Mouse (Mus musculus): ENCODE measurements at regions not wholly inside any gene's neighbourhood (a gene's known extent, or its start where the extent isn't known, plus 50 kb on each side); places are given as distances from the start of the nearest gene placed in this dataset.
A peak's percentile ranks its signal among the peaks of the same experiment; 100 is the strongest.

- DNase-seq (ENCODE audit: low read depth, low spot score): no peak
Measured at GRCm38 (mm10) chr4:47622851-47623743, 148.6 kb downstream of the Sec61b start.

- no peak for DNase-seq (ENCODE audit: low read depth, low spot score)
Measured at GRCm38 (mm10) chr4:47630006-47630405, 155.5 kb downstream of the Sec61b start.

GRCm38 (mm10) chr4:47630427-47630826, 156.0 kb downstream of the Sec61b start:
- no peak for DNase-seq (ENCODE audit: low read depth, low spot score)

- DNase-seq (ENCODE audit: low read depth, low spot score): no peak
Measured at GRCm38 (mm10) chr4:47638876-47639494, 164.5 kb downstream of the Sec61b start.

GRCm38 (mm10) chr4:47645093-47645492, 170.6 kb downstream of the Sec61b start:
- no peak for DNase-seq (ENCODE audit: low read depth, low spot score)

- no peak for DNase-seq (ENCODE audit: low read depth, low spot score)
Measured at GRCm38 (mm10) chr4:47648701-47649100, 174.2 kb downstream of the Sec61b start.

- no peak for DNase-seq (ENCODE audit: low read depth, low spot score)
Measured at GRCm38 (mm10) chr4:47649951-47650350, 175.5 kb downstream of the Sec61b start.

GRCm38 (mm10) chr4:47651521-47651920, 177.1 kb downstream of the Sec61b start:
- no peak for DNase-seq (ENCODE audit: low read depth, low spot score)

- no peak for DNase-seq (ENCODE audit: low read depth, low spot score)
Measured at GRCm38 (mm10) chr4:47653143-47653542, 178.7 kb downstream of the Sec61b start.

- peak; percentile 21 for DNase-seq (ENCODE audit: low read depth, low spot score)
Measured at GRCm38 (mm10) chr4:47669519-47669918, 195.1 kb downstream of the Sec61b start.

GRCm38 (mm10) chr4:47670476-47670875, 196.0 kb downstream of the Sec61b start:
- peak; percentile 92 for DNase-seq (ENCODE audit: low read depth, low spot score)

- peak; percentile 83 for DNase-seq (ENCODE audit: low read depth, low spot score)
Measured at GRCm38 (mm10) chr4:47671362-47671761, 196.9 kb downstream of the Sec61b start.

GRCm38 (mm10) chr4:47681141-47681540, 206.7 kb downstream of the Sec61b start:
- peak; percentile 81 for DNase-seq (ENCODE audit: low read depth, low spot score)

GRCm38 (mm10) chr4:47691207-47691606, 216.7 kb downstream of the Sec61b start:
- no peak for DNase-seq (ENCODE audit: low read depth, low spot score)

GRCm38 (mm10) chr4:47692654-47693053, 218.2 kb downstream of the Sec61b start:
- DNase-seq (ENCODE audit: low read depth, low spot score): no peak

GRCm38 (mm10) chr4:47693221-47693620, 218.8 kb downstream of the Sec61b start:
- no peak for DNase-seq (ENCODE audit: low read depth, low spot score)

GRCm38 (mm10) chr4:47697071-47697470, 222.6 kb downstream of the Sec61b start:
- no peak for DNase-seq (ENCODE audit: low read depth, low spot score)

GRCm38 (mm10) chr4:47698514-47698913, 224.1 kb downstream of the Sec61b start:
- DNase-seq (ENCODE audit: low read depth, low spot score): no peak

GRCm38 (mm10) chr4:47698926-47699325, 224.5 kb downstream of the Sec61b start:
- no peak for DNase-seq (ENCODE audit: low read depth, low spot score)

- no peak for DNase-seq (ENCODE audit: low read depth, low spot score)
Measured at GRCm38 (mm10) chr4:47703501-47703900, 229.0 kb downstream of the Sec61b start.

- DNase-seq (ENCODE audit: low read depth, low spot score): no peak
Measured at GRCm38 (mm10) chr4:47704607-47705006, 230.1 kb downstream of the Sec61b start.

- peak; percentile 16 for DNase-seq (ENCODE audit: low read depth, low spot score)
Measured at GRCm38 (mm10) chr4:47707966-47708365, 233.5 kb downstream of the Sec61b start.

- DNase-seq (ENCODE audit: low read depth, low spot score): no peak
Measured at GRCm38 (mm10) chr4:47713387-47713786, 238.9 kb downstream of the Sec61b start.
